Mouse (Mus musculus) forebrain, postnatal 0 days (tissue): ENCODE results near the gene Osbpl11. TPM values are rescaled to one million over a fixed set of nuclear protein-coding genes. Genes with fewer than 3 reads are reported as not detected.
"Not testable (repeated sequence)": the region's sequence is repeated elsewhere in the genome, so short reads cannot be mapped to it uniquely, and the experiment has no call there.

Source experiments
- ATAC-seq: fragments of 200-750 bp; cut with Nextera tagmentation; 2 replicates; pipeline ENCODE4 v1.8.0; 2017; ENCODE audit warnings: mild to moderate bottlenecking, moderate library complexity
- DNase-seq: peaks from one replicate; pipeline ENCODE4 v3.0.0-alpha.2; 2015
- H3K27ac ChIP-seq: fragments of 300-500 bp; sonication (generic); 2 replicates; pipeline ENCODE4 v1.5.1; 2014; ENCODE audit warnings: low read depth, mild to moderate bottlenecking, antibody characterized with exemption, low read length, moderate library complexity, mixed read lengths
- H3K27me3 ChIP-seq: fragments of 300-500 bp; sonication (generic); 2 replicates; pipeline ENCODE4 v1.6.1; 2014; ENCODE audit warnings: mild to moderate bottlenecking, low read length, mixed read lengths; ENCODE audit not compliant: insufficient read depth
- H3K36me3 ChIP-seq: fragments of 300-500 bp; sonication (generic); 2 replicates; pipeline ENCODE4 v1.6.1; 2014; ENCODE audit warnings: mild to moderate bottlenecking, moderate library complexity; ENCODE audit not compliant: insufficient read depth
- H3K4me1 ChIP-seq: fragments of 300-500 bp; sonication (generic); 2 replicates; pipeline ENCODE4 v1.6.1; 2014; ENCODE audit warnings: antibody characterized with exemption; ENCODE audit not compliant: insufficient read depth
- H3K4me2 ChIP-seq: fragments of 300-500 bp; sonication (generic); 2 replicates; pipeline ENCODE4 v1.6.1; 2014; ENCODE audit warnings: low read depth, mild to moderate bottlenecking, moderate library complexity
- H3K4me3 ChIP-seq: fragments of 300-500 bp; sonication (generic); 2 replicates; pipeline ENCODE4 v1.5.1; 2014; ENCODE audit warnings: low read depth, low read length, mixed read lengths
- H3K9ac ChIP-seq: fragments of 300-500 bp; sonication (generic); 2 replicates; pipeline ENCODE4 v1.6.1; 2014; ENCODE audit warnings: mild to moderate bottlenecking
- H3K9me3 ChIP-seq: fragments of 300-500 bp; sonication (generic); 2 replicates; pipeline ENCODE4 v1.6.1; 2016; ENCODE audit warnings: low read length
- CTCF ChIP-seq: sonication (generic); IDR thresholded peaks from 2 replicates; pipeline ENCODE4 v1.5.1; 2016; ENCODE audit warnings: antibody characterized with exemption, control low read depth, low read depth
- WGBS: fragments of 180-500 bp; shearing (Covaris S2); extraction: QIAGEN DNeasy Blood & Tissue Kit; methylation state at CpG from one replicate; pipeline ENCODE4 v1.1.7; 2014; 5-methylcytosine and 5-hydroxymethylcytosine counted together
- polyA plus RNA-seq: library from polyadenylated mRNA; unstranded; fragments of >200 nt; fragmentation: Nextera tagmentation; extraction: Ambion mirVana; gene quantifications from 2 replicates; pipeline ENCODE4 v1.2.1, GENCODE M21; 2015
- total RNA-seq: library from RNA; depleted of rRNA; stranded (reverse); fragments of >200 nt; gene quantifications from 2 replicates; pipeline ENCODE4 v1.2.3, GENCODE M21; 2014

Gene Osbpl11
- total and polyA plus RNA-seq, 2 experiments from 2014 or later: 13.3 to 23.5 TPM

- 89% methylated on average over 4 of the region's 4 CpGs for WGBS
- no peak overlapping the region for H3K4me2 ChIP-seq
- TF ChIP-seq CTCF: no peak
- no peaks in the 10 kb centered on the region for H3K36me3 ChIP-seq
- no peaks in the 10 kb centered on the region for H3K4me1 ChIP-seq
- H3K9ac ChIP-seq: no peak overlapping the region
- no peak overlapping the region for H3K27ac ChIP-seq
- DNase-seq: no peak
- no peaks in the 10 kb centered on the region for H3K27me3 ChIP-seq
- H3K9me3 ChIP-seq: no peaks in the 10 kb centered on the region
- no peak overlapping the region for H3K4me3 ChIP-seq
- no peak for ATAC-seq
Observed at GRCm38 (mm10) chr16:33177722-33178121, 7.1 kb upstream of the Osbpl11 start.

DNA sequence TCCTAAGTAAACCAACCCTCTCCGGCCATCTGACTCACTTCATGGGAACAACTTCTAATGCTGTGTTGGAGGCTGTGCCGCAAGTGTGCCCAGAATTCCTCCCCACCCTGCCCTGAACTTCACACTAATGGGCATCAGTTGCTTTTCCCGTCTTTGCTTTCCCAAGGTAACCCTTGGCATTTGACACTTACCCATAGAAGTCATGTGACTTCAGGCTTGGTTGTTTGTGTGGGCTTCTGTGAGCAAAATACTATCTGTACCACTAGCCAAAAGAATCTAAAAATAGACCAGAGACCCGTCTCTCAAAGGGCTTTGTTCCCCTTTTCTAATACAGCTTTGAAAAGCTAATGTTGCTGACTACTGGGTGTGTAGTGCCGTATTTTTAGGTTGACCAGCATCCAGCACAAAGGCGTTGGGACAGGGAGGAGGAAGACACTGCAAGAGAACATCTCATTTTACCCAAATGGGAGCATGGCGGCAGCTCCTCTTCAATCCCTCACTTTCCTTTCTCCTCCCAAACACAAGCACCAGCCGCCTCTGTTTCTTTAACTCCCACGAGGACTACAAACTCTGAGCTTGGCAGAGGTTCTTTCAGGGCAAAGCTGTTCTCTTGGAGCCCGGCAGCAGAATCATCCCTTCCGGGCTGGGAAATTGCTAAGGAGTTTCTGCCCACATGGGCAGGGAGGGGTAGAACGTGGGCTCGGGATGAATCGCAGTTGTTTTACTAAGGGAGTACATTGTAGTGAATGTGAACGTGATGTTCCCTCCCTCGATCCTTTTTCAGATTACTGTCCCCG lies 6.4 kb upstream of the Osbpl11 start:
- DNase-seq: peak; percentile 62
- H3K9ac ChIP-seq: 0 out of 2 replicates have a peak overlapping the region, but pooled peaks have one; percentile 2
- 42% methylated on average over 17 of the region's 17 CpGs for WGBS
- H3K4me2 ChIP-seq: peak overlapping the region; percentile 29
- no peak for TF ChIP-seq CTCF
- H3K9me3 ChIP-seq: no peaks in the 10 kb centered on the region
- H3K27ac ChIP-seq: peak overlapping the region; percentile 66
- peak; percentile 65 for ATAC-seq
- H3K36me3 ChIP-seq: no peaks in the 10 kb centered on the region
- H3K4me3 ChIP-seq: no peak overlapping the region
- no peaks in the 10 kb centered on the region for H3K4me1 ChIP-seq
- H3K27me3 ChIP-seq: no peaks in the 10 kb centered on the region

- not testable (repeated sequence) for H3K27me3 ChIP-seq, H3K9me3 ChIP-seq, H3K4me3 ChIP-seq, H3K4me1 ChIP-seq, H3K9ac ChIP-seq, H3K36me3 ChIP-seq, DNase-seq, ATAC-seq
- peak overlapping the region; percentile 66 for H3K27ac ChIP-seq
- WGBS: 92% methylated on average over 9 of the region's 10 CpGs
- H3K4me2 ChIP-seq: peak overlapping the region; percentile 29; the same call in 1 of the 2 replicates
Observed at GRCm38 (mm10) chr16:33179222-33179621, 5.6 kb upstream of the Osbpl11 start.

GRCm38 (mm10) chr16:33179911-33180310 lies 5.0 kb upstream of the Osbpl11 start:
- Histone ChIP-seq H3K36me3 (no peaks in the 10 kb centered on the region), H3K27ac (no peak overlapping the region), H3K4me3 (no peak overlapping the region), H3K4me2 (no peak overlapping the region), H3K9ac (no peak overlapping the region), H3K4me1 (no peaks in the 10 kb centered on the region), H3K27me3 (no peaks in the 10 kb centered on the region), H3K9me3 (no peaks in the 10 kb centered on the region)
- WGBS: 84% methylated on average over 3 of the region's 3 CpGs
- ATAC-seq: no peak
- no peak for TF ChIP-seq CTCF
- DNase-seq: no peak

GRCm38 (mm10) chr16:33180793-33181192 lies 4.1 kb upstream of the Osbpl11 start:
- no peak overlapping the region for H3K4me3 ChIP-seq
- DNase-seq (no peak), ATAC-seq (no peak)
- no peaks in the 10 kb centered on the region for H3K36me3 ChIP-seq
- no peak overlapping the region for H3K27ac ChIP-seq
- H3K9me3 ChIP-seq: no peaks in the 10 kb centered on the region
- H3K4me1 ChIP-seq: no peaks in the 10 kb centered on the region
- 69% methylated on average over 3 of the region's 3 CpGs for WGBS
- H3K4me2 ChIP-seq: no peak overlapping the region
- H3K27me3 ChIP-seq: no peaks in the 10 kb centered on the region
- no peak overlapping the region for H3K9ac ChIP-seq
- TF ChIP-seq CTCF: no peak

DNA sequence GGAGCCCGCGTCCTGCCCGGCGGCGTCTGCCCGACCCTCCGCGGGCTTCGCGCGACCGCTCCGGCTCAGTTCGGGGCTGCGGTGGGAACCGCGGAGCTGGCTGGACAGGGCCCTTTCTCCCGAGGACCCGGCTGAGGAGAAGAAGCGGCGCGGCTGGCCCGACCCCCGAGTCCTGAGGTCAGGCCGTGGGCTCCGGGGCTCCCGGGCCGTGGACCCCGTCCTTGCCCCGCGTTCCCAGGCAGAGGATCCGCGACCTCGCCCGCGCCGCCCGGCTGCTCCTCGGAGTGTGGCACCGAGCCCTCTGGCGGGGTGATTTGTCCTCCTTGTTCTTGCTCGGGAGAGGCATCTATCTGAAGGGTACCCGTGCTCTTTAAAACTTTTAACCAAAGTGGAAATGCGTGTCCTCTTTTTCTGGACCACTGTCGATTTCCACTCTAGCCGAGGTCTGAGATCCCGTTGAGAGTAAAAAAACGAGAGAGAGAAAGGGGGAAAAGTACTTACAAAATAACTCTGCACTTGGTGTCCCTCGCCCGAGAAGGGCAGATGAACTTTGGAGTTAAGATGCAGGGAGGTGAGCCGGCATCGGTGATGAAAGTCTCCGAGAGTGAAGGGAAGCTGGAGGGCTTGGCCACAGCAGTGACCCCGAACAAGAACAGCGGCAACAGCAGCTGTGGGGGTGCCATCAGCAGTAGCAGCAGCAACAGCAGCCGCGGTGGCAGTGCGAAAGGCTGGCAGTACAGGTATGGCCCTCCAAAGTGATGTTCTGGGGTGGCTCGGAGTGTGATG lies 583 bp downstream of the Osbpl11 start:
- DNase-seq (no peak), ATAC-seq (peak; percentile 75)
- Histone ChIP-seq H3K27me3 (no peaks in the 10 kb centered on the region), H3K4me3 (peak overlapping the region; percentile 76), H3K27ac (peak overlapping the region; percentile 82), H3K4me2 (peak overlapping the region; percentile 97), H3K4me1 (peaks cover 11% of the 10 kb centered on the region; the same call in 1 of the 2 replicates), H3K36me3 (no peaks in the 10 kb centered on the region), H3K9me3 (no peaks in the 10 kb centered on the region), H3K9ac (peak overlapping the region; percentile 78)
- under 1% methylated on average over 52 of the region's 59 CpGs for WGBS
- TF ChIP-seq CTCF: no peak; the same call in 1 of the 2 replicates

- Histone ChIP-seq H3K36me3 (no peaks in the 10 kb centered on the region), H3K4me1 (peaks cover 11% of the 10 kb centered on the region; the same call in 1 of the 2 replicates), H3K9me3 (no peaks in the 10 kb centered on the region), H3K9ac (peak overlapping the region; percentile 78), H3K27me3 (no peaks in the 10 kb centered on the region), H3K27ac (0 out of 2 replicates have a peak overlapping the region, but pooled peaks have one; percentile 10), H3K4me3 (peak overlapping the region; percentile 76), H3K4me2 (peak overlapping the region; percentile 97)
- TF ChIP-seq CTCF: no peak
- DNase-seq (no peak), ATAC-seq (no peak)
- WGBS: 17% methylated on average over 4 of the region's 4 CpGs
Observed at GRCm38 (mm10) chr16:33186134-33186533, 1.3 kb downstream of the Osbpl11 start.
